Mouse (Mus musculus): ENCODE measurements around the gene 1700042G07Rik.

- TF ChIP-seq TAL1 (IDR thresholded peaks at IDR 0.05; ENCODE audit: low read length) (no peak), GATA1 (IDR thresholded peaks at IDR 0.05; ENCODE audit: low read length) (no peak)
Observed at GRCm38 (mm10) chr4:116140801-116141574, 32.2 kb upstream of the 1700042G07Rik start.
